Mouse (Mus musculus) heart, embryonic 15.5 days (tissue): ENCODE measurements around the gene Fam241b. TPM values are rescaled to one million over a fixed set of nuclear protein-coding genes. Genes with fewer than 3 reads are reported as not detected.

Experiments
- ATAC-seq: fragments of 200-750 bp; cut with Nextera tagmentation; replicated peaks from 2 replicates; pipeline ENCODE4 v1.8.0; 2017; ENCODE audit warnings: low read depth, moderate TSS enrichment; ENCODE audit not compliant: insufficient number of reproducible peaks, insufficient read depth, low FRiP score
- H3K27ac ChIP-seq: fragments of 300-500 bp; sonication (generic); 2 replicates; pipeline ENCODE4 v1.5.1; 2015; ENCODE audit warnings: mild to moderate bottlenecking, inconsistent platforms
- H3K27me3 ChIP-seq: fragments of 300-500 bp; sonication (generic); 2 replicates; pipeline ENCODE4 v1.6.1; 2015; ENCODE audit warnings: inconsistent platforms
- H3K36me3 ChIP-seq: fragments of 300-500 bp; sonication (generic); 2 replicates; pipeline ENCODE4 v1.6.1; 2015; ENCODE audit warnings: mild to moderate bottlenecking, inconsistent platforms
- H3K4me1 ChIP-seq: fragments of 300-500 bp; sonication (generic); replicated peaks from 2 replicates; pipeline ENCODE4 v1.6.1; 2015; ENCODE audit warnings: inconsistent platforms
- H3K4me2 ChIP-seq: fragments of 300-500 bp; sonication (generic); 2 replicates; pipeline ENCODE4 v1.6.1; 2015; ENCODE audit warnings: inconsistent platforms, mild to moderate bottlenecking, moderate library complexity
- H3K4me3 ChIP-seq: fragments of 300-500 bp; sonication (generic); 2 replicates; pipeline ENCODE4 v1.5.1; 2015; ENCODE audit warnings: mild to moderate bottlenecking, inconsistent platforms
- H3K9ac ChIP-seq: fragments of 300-500 bp; sonication (generic); 2 replicates; pipeline ENCODE4 v1.6.1; 2015; ENCODE audit warnings: mild to moderate bottlenecking, inconsistent platforms
- H3K9me3 ChIP-seq: fragments of 300-500 bp; sonication (generic); replicated peaks from 2 replicates; pipeline ENCODE4 v1.6.1; 2016; ENCODE audit warnings: inconsistent platforms
- WGBS: fragments of 180-500 bp; shearing (Covaris S2); methylation state at CpG from one replicate; pipeline ENCODE4 v1.1.7; 2015; ENCODE audit warnings: mixed read lengths; 5-methylcytosine and 5-hydroxymethylcytosine counted together
- polyA plus RNA-seq: library from polyadenylated mRNA; unstranded; fragments of >200 nt; fragmentation: Nextera tagmentation; extraction: Ambion mirVana; gene quantifications from 2 replicates; pipeline ENCODE4 v1.2.1, GENCODE M21; 2015

The Fam241b gene
- polyA plus RNA-seq, 1 experiment from 2014 or later, result 3.0 TPM

- Histone ChIP-seq H3K9ac (no peak overlapping the region), H3K27ac (no peak overlapping the region), H3K4me3 (no peak overlapping the region), H3K4me2 (no peak overlapping the region), H3K4me1 (no peaks in the 10 kb centered on the region), H3K9me3 (no peaks in the 10 kb centered on the region), H3K27me3 (peaks cover 5% of the 10 kb centered on the region), H3K36me3 (no peaks in the 10 kb centered on the region)
- WGBS, result 64% methylated on average over 9 of the region's 9 CpGs
- ATAC-seq, result no peak
These were observed 75.2 kb downstream of the Fam241b start for GRCm38 (mm10) chr10:62068532-62068931.

- H3K27me3 ChIP-seq, result peaks cover 5% of the 10 kb centered on the region; the same call in 1 of the 2 replicates
- no peak for ATAC-seq
- WGBS, result 35% methylated on average over 7 of the region's 7 CpGs
These were observed 77.5 kb downstream of the Fam241b start for GRCm38 (mm10) chr10:62066213-62066612.

GRCm38 (mm10) chr10:62062786-62063185 is 80.9 kb downstream of the Fam241b start:
- H3K27ac ChIP-seq, result no peak overlapping the region
- H3K9ac ChIP-seq, result no peak overlapping the region
- WGBS, result 58% methylated on average over 5 of the region's 5 CpGs
- H3K27me3 ChIP-seq, result peaks cover 5% of the 10 kb centered on the region; the same call in 1 of the 2 replicates
- H3K36me3 ChIP-seq, result no peaks in the 10 kb centered on the region
- H3K4me3 ChIP-seq, result no peak overlapping the region
- H3K9me3 ChIP-seq, result no peaks in the 10 kb centered on the region
- no peak for ATAC-seq
- peaks cover 8% of the 10 kb centered on the region; the same call in 1 of the 2 replicates for H3K4me1 ChIP-seq
- H3K4me2 ChIP-seq, result no peak overlapping the region

More at GRCm38 (mm10) chr10:62066213-62066612, 77.5 kb downstream of the Fam241b start:
- H3K9ac ChIP-seq, result no peak overlapping the region
- H3K4me1 ChIP-seq, result no peaks in the 10 kb centered on the region
- no peaks in the 10 kb centered on the region for H3K36me3 ChIP-seq
- no peak overlapping the region for H3K4me3 ChIP-seq
- H3K27ac ChIP-seq, result no peak overlapping the region
- H3K9me3 ChIP-seq, result no peaks in the 10 kb centered on the region
- no peak overlapping the region for H3K4me2 ChIP-seq

GRCm38 (mm10) chr10:62060969-62061678 is 82.6 kb downstream of the Fam241b start:
- Histone ChIP-seq H3K27me3 (peaks cover 2% of the 10 kb centered on the region; the same call in 1 of the 2 replicates), H3K4me1 (peaks cover 8% of the 10 kb centered on the region; the same call in 1 of the 2 replicates), H3K36me3 (no peaks in the 10 kb centered on the region), H3K9me3 (no peaks in the 10 kb centered on the region), H3K4me3 (no peak overlapping the region), H3K27ac (peak overlapping the region; percentile 13; the same call in 1 of the 2 replicates), H3K9ac (no peak overlapping the region), H3K4me2 (no peak overlapping the region)
- no peak for ATAC-seq
- 48% methylated on average over 14 of the region's 14 CpGs for WGBS

GRCm38 (mm10) chr10:62060224-62060913 is 83.4 kb downstream of the Fam241b start:
- ATAC-seq, result no peak; the same call in 1 of the 2 replicates
- no peak overlapping the region for H3K4me2 ChIP-seq
- H3K4me1 ChIP-seq, result peaks cover 8% of the 10 kb centered on the region; the same call in 1 of the 2 replicates
- no peak overlapping the region for H3K9ac ChIP-seq
- WGBS, result 44% methylated on average over 16 of the region's 16 CpGs
- H3K4me3 ChIP-seq, result no peak overlapping the region
- H3K9me3 ChIP-seq, result no peaks in the 10 kb centered on the region
- H3K27ac ChIP-seq, result peak overlapping the region; percentile 22
- 0 out of 2 replicates have a peak, but pooled peaks cover 2% of the 10 kb centered on the region for H3K27me3 ChIP-seq
- no peaks in the 10 kb centered on the region for H3K36me3 ChIP-seq

- Histone ChIP-seq H3K9ac (no peak overlapping the region), H3K27me3 (0 out of 2 replicates have a peak, but pooled peaks cover 2% of the 10 kb centered on the region), H3K9me3 (no peaks in the 10 kb centered on the region), H3K36me3 (no peaks in the 10 kb centered on the region), H3K27ac (no peak overlapping the region), H3K4me3 (no peak overlapping the region), H3K4me2 (no peak overlapping the region), H3K4me1 (peaks cover 8% of the 10 kb centered on the region; the same call in 1 of the 2 replicates)
- WGBS, result 67% methylated on average over 13 of the region's 13 CpGs
- no peak for ATAC-seq
These were observed 85.0 kb downstream of the Fam241b start for GRCm38 (mm10) chr10:62058508-62059375.

Other genes starting within 250 kb of the Fam241b start
- gene Col13a1, start 164.8 kb downstream of the Fam241b start, polyA plus RNA-seq, result 6.2 and 8.7 TPM in 2 replicates
- not detected in 2 replicates for gene Neurog3, start 10.8 kb downstream of the Fam241b start, polyA plus RNA-seq
- 8.9 and 15.3 TPM in 2 replicates for gene Tspan15, start 87.3 kb upstream of the Fam241b start, polyA plus RNA-seq
- gene Tacr2, start 108.5 kb upstream of the Fam241b start, polyA plus RNA-seq, result 0.14 TPM in 1 of 2 replicates, not detected in the other
- gene Hk1, start 236.0 kb upstream of the Fam241b start, polyA plus RNA-seq, result 186 and 190 TPM in 2 replicates